28 mouse cellular contexts compared by ENCODE assay signal in the genomic region with DNA sequence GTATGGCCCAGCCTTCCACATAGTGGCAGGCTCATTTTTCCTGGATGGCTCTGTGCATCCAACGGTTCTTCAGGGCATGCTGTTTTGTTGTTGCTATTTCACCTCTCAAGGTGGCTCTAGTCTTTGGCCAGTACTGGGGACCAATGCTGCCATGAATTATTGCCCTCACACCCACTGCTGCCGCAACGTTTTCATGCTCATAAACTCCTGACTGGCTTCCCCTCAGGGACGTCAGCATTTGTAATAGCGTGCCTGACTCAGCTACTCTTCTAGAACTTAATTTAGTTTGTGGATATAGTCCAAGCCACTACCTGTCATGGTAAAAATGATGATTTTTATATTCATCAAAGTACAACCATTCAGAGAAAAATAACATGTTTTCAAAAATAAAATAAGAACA.
"Had no signal": no experiment of that assay in that cellular context is flagged by ENCODE, and none has a peak within 500 bp of the region (broad histone marks: within the 10 kb centered on the region; RNA-seq: fewer than 3 reads in every experiment).

No protein-coding gene starts in this region.

- H3K9me3 ChIP-seq: embryonic facial prominence, embryonic 10.5 days; embryonic facial prominence, embryonic 12.5 days; embryonic facial prominence, embryonic 13.5 days; embryonic facial prominence, embryonic 15.5 days; forebrain, embryonic 10.5 days; forebrain, embryonic 12.5 days; forebrain, embryonic 15.5 days had no signal

- H3K4me3 ChIP-seq: embryonic facial prominence, embryonic 10.5 days; embryonic facial prominence, embryonic 12.5 days; embryonic facial prominence, embryonic 13.5 days; embryonic facial prominence, embryonic 15.5 days; erythroblast, embryonic 14.5 days; forebrain, embryonic 10.5 days; forebrain, embryonic 12.5 days; forebrain, embryonic 15.5 days; gastrocnemius, adult 2 months; heart, adult 2 months had no signal

- H3K36me3 ChIP-seq: embryonic facial prominence, embryonic 10.5 days; embryonic facial prominence, embryonic 12.5 days; embryonic facial prominence, embryonic 13.5 days; embryonic facial prominence, embryonic 15.5 days; forebrain, embryonic 10.5 days; forebrain, embryonic 12.5 days; forebrain, embryonic 15.5 days had no signal

- H3K4me2 ChIP-seq: embryonic facial prominence, embryonic 12.5 days; embryonic facial prominence, embryonic 13.5 days; embryonic facial prominence, embryonic 15.5 days; forebrain, embryonic 12.5 days; forebrain, embryonic 15.5 days had no signal

- H3K4me1 ChIP-seq: embryonic facial prominence, embryonic 15.5 days; forebrain, embryonic 12.5 days; forebrain, embryonic 15.5 days had no signal

- DNase-seq: cerebellum, adult 2 months; cerebellum, adult 8-10 months; cerebellum, adult 9-10 months; cerebellum, adult 9-11 months; cerebellum, postnatal 10 days; cerebellum, postnatal 14 days; cerebellum, postnatal 25 days; cerebellum, postnatal 36 days; embryo, embryonic 11 days; forebrain, postnatal 0 days; gastrocnemius, adult 2 months; gastrocnemius, postnatal 10 days; gastrocnemius, postnatal 14 days; gastrocnemius, postnatal 25 days; gastrocnemius, postnatal 36 days; heart, adult 11 months; heart, adult 18-20 months; heart, adult 2 months had no signal

- H3K27ac ChIP-seq: embryonic facial prominence, embryonic 10.5 days; embryonic facial prominence, embryonic 12.5 days; embryonic facial prominence, embryonic 13.5 days; embryonic facial prominence, embryonic 15.5 days; forebrain, embryonic 10.5 days; forebrain, embryonic 12.5 days; forebrain, embryonic 15.5 days; gastrocnemius, adult 2 months; heart, adult 2 months had no signal

- ATAC-seq: forebrain, embryonic 14.5 days; forebrain, embryonic 15.5 days; forebrain, embryonic 16.5 days; forebrain, postnatal 0 days had no signal

- H3K27me3 ChIP-seq: embryonic facial prominence, embryonic 13.5 days; embryonic facial prominence, embryonic 15.5 days; forebrain, embryonic 15.5 days had no signal

- H3K9ac ChIP-seq: embryonic facial prominence, embryonic 12.5 days; embryonic facial prominence, embryonic 13.5 days; embryonic facial prominence, embryonic 15.5 days; forebrain, embryonic 12.5 days; forebrain, embryonic 15.5 days; forebrain, postnatal 0 days had no signal
